Mouse (Mus musculus) CD4-positive, CD25-positive, alpha-beta regulatory T cell, adult 4 months (primary cell): Measurements from ENCODE around the gene Als2cr12. TPM values are rescaled to one million over a fixed set of nuclear protein-coding genes. Genes with fewer than 3 reads are reported as not detected.
"Not testable (repeated sequence)": the region's sequence is repeated elsewhere in the genome, so short reads cannot be mapped to it uniquely, and the experiment has no call there.

Source experiments
- ATAC-seq: one replicate; pipeline ENCODE4 v1.8.0; 2017
- polyA plus RNA-seq, 2 experiments: library from polyadenylated mRNA; unstranded; fragments of 100-300 nt; shearing (Covaris generic); gene quantifications; one replicate each; pipeline ENCODE4 v1.2.1; 2017

Gene Als2cr12
- under 1 TPM in 1 of 2 experiments, not detected in 1; 0.16 TPM for polyA plus RNA-seq

DNA sequence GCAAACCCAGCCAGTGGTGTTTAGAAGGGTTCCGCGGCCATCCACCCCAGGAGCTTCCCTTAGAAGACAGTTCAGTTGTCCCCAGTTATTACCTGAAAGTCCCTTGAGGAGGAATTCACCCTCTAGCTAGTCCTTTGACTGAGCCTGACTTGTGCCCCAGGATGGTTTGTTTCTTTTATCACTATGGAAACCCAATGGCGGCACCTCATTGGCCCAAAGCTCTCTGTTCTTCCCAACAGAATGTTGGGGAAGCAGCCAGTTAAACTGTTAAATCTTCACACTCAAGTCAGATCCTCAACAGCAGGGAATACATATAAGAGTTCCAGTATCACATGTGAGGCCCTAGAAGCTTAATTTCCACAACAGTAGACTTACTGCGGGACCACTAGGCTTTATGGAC lies at the start of gene Als2cr12:
TSS of gene Als2cr12 (minus strand) at position 180 of the 400 bp plus-strand sequence.
- ATAC-seq = not testable (repeated sequence)

DNA sequence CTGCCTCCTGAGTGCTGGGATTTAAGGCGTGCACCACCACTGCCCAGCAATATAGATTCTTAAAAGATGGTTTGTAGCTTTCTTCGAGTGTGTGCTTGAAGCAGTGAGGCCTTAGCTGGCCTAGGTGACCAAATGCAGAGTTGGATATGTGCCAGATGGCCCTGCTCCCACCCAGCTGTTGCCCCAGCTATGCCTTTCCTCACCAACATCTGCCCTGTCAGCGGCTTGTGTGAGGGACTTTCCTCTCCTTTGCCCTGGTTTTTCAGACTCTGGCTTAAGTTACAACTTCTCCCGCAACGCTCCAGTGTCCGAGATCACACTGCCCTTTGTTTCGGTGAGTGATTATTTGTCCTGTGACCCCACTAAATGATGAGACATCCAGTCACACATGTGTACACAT lies 48.9 kb upstream of the Als2cr12 start:
- no peak for ATAC-seq

DNA sequence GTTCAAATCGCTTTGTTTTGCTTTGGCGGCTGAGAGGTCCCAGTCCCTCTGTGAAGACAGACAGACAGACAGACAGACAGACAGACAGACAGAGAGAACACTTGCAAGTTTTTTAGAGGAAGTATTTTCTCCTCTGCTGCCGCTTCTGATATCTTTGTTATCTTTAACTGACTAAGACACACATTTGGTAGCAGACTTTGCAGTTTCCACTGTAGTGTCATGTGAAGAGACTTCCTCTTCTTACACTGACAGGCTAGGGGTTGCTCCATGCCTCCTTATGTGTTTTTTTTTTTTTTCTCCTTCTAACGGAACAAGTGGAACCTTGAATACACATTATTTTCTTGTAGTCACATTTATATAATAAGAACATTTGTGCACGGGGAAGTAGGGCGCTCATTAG lies 47.5 kb upstream of the Als2cr12 start:
- ATAC-seq = peak; percentile 56

DNA sequence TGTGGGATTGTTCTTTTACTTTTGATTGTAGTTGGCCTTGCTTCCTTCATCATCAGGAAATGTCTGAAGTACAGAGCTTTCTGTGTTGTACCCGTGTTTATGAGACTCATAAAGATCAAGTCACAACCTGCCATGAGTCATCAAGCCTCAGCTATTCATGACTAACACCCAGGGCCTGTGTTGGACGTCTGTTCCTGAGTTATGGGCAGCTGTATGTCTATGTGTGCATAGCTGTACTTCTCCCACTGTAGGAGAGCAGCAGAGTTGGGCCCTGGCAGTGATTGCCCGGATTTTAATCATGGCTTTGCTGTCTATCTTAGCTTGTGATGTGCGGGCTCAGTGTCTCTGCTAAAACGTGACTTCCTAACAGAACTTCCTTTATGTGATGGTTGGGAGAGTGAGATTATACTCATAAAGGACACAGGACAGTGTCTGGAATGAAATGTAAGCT lies 46.8 kb upstream of the Als2cr12 start:
- ATAC-seq = peak; percentile 65

DNA sequence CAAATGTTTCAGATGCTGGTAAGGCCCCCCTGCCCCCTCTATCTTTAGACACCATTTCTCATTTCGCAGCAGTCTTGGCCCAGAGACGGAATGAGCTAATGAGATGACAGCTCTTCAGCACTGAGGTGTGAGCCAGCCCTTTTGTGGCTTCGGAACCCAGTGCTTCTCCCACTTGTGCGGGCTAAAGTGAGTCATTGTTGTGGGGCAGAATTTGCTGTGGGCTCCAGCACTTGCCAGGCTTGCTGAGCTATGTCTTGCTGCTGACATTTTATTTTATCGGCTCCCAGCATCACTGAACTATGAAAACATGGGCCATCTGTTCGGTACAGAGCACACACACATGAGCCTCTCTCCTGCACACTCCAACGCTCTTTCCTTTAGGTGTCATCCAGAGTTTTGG lies 43.7 kb upstream of the Als2cr12 start:
- no peak for ATAC-seq

DNA sequence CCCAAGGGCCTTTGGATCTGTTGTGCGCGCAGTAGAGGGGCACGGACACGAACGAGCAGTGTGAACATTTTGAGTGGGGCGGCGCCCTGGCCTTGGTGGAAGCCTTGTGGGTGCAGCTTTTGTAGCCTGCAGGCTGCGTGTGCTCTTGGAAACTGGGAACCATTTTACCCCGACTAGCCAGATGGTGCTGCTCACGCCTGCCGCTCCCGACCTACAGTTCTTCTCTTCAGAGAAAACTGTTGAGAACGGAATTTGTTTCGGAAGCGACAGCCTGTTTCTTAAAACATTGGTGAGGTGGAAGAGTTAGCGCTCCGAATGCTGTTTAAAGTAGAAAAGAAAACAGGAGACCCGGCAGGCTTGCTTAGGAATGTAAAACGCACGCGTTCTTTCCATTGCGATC lies 41.2 kb upstream of the Als2cr12 start:
- no peak for ATAC-seq

DNA sequence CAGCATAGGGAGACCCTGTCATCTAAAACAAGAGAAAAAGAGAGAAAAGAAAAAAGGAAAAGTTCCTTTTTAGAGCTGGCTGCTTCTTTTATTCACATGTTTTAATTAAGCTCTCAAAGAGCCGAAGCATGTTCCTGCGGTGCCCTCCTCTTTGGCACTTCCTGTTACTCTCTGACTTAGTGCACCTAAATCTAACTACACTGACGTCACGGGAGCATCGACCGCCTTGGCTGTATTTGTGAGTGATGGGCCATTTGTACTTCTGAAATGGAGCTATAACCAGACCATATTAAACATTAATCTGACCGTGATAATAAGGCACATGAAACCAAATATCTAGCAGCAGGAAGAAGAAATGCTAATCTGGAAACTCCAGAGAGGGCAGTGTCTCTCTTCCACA lies 40.2 kb upstream of the Als2cr12 start:
- peak; percentile 46 for ATAC-seq

DNA sequence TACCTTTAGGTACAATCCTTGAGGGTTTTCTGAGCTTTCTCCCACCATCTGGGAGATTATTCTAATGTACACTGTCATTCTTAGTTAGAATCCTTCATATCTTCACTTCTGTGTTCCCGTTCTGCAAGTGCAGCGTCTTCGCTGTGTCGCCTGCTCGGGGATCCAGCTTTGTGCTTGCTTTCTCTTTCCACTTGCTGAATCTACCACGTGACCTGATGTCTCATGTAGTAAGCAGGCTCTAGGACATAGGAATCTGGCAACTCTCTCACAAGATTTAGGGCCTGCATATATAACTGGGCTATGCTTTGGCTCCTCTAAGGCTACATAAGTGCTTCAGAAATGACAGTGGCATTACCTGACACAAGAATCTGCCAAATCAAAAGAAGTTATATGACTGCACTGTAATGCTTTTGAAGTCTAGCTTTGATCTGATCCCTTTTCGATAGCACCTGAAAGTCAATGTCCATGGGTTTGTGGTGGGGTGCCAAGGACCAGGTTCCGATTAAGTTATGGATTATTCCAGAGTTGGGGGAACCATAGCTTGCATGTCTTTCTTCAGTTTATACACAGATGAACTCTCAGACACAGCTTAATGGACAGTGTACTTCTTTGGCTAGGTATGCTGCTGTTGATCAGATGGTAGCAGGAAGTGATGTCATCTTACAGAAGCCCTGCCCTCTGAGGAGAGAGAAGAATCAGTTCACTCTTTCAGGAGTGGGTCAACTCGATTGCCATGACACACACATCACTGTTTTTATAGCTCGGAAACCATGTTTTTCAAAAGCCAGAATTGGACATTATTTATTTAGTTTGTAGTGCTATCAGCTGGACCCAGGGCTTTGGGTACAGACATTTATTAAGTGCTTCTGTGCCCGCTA lies 38.5 kb upstream of the Als2cr12 start:
- peak; percentile 76 for ATAC-seq

DNA sequence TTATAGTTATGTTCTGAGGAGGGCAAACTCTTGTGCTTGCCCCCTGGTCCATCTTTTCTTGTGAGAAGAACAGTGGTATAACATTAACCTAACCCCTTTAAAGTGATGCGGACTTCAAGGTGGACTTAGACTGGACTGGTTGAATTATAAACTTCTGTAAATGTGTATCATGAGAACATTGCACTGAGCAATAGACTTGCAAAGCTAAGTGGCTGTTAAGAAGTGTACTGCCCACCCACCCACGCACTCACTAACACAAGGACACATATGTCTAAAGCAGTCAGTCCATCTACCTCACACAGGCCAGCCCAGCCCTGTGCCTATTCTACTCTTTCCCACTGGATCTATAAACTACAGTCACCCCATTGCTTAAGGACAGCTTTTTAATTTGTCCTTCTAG lies 37.8 kb upstream of the Als2cr12 start:
- no peak for ATAC-seq

DNA sequence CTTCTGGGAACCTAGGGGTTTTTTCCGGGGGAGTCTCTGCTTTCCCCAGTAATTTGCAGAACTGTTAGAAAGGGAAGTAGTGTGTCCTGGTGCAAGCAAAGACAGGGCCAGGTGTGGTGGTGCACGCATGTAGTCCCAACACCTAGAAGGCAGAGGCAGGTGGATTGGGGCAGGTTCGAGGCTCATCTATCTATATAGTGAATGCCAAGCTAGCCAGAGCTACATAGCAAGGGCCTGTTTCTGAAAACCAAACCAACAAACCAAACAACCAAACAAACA lies 32.7 kb upstream of the Als2cr12 start:
- ATAC-seq = no peak

DNA sequence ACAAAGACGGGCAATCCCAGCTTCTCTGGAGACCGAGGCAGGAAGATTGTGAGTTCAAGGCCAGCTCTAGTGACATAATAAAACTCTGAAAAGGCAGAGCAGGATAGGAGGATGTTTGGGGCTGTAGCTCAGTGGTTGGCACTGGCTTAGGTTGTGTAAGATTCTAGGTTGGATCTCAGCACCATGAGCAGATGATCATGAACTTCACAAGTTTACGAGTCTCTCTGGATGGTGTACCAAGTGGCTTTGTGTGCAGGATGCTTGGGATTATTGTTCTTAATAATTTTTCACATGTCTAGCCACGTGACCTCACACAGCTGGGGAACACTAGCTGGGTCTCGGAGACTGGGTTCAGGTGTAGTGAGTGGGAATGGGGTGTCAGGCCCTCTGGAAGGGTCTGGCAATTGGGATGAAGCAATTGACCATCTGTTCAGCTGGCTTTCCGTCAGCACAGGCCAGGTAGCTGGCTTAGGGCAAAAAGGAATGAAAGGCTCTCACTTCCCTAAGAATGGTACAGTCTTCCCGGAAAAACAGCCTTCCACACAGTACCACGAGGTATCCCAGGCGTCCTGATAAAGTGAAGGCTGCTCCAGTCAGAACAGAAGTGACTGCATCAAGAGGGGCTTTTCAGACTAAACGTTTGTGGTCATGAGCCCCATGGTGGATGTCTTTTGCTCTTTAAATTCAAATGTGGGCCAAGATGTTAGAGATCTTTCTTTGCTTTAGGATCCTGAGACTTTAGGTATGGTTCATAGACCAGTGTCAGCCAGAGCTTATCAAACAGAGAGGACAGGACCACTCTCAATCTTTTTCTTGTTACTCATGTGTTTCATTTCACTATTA lies 32.2 kb upstream of the Als2cr12 start:
- peak; percentile 5 for ATAC-seq

DNA sequence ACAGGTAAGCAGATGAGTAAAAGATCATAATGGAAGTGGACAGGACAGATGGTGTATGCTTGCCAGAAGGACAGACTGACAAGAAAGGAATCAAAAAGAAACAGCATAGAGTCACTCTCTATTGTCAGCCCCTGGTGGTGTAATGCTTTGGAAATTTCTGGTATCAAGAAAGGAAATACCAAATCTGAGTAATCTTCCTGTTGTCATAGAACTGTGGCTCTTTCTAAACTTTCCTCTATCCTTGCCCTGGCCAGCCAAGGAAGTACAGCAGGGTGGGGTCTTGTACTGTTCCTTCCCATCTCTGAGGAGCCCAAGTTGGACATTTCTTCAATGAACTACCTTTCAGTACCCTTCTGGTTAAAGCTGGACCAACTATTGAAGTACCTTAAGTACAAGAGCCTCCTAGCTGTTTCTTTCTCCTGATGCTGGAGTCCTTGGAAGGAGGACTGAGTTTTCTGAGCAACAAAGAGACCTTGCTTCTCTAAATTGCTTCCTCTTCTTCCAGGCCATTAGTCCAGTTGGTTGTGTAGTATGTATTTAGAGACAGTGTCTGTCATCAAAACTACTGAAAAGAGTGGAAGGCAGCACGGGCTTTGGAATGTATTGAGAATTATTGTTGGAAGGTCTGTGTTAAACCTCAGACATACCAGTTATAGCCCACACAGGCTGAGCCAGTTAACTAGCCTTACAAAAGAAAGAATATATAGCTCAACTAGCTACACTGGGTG lies 31.4 kb upstream of the Als2cr12 start:
- peak; percentile 38 for ATAC-seq

DNA sequence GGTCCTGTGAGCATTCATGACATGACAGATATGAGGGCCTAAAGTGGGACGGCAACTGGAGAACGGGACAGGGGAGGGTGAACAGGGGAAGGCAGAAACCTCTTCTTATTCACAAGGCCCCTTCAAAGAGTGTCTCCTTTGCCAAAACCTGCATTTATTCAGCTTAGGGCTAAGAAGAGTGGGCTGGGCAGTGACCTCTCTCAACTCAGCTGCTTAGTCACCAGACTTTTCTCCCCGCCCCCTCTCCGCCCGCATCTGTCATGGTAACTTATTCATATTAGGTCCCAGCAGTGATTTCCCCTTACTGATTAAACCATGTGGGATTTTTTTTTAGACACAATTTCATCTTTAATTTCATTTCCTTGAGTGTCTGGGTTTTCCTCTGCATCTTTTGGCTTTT lies 30.0 kb upstream of the Als2cr12 start:
- peak; percentile 35 for ATAC-seq

DNA sequence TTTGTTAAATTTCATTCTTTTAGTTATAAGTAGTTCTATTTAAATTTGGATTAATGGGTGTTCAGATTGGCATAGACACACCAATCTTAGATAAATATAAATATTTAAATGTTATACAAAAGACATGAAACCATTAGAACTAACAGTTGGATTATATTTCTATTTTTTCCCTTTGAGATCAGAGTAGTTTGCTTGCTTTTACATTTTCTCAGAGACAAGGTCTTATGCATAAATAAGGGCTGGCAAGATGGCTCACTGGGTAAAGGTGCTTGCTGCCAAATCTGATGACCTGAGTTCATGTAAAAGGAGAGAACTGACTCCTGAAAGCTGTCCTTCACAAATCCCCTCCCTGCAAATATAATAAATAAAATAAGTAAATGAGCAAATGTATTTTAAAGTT lies 29.3 kb upstream of the Als2cr12 start:
- no peak for ATAC-seq

DNA sequence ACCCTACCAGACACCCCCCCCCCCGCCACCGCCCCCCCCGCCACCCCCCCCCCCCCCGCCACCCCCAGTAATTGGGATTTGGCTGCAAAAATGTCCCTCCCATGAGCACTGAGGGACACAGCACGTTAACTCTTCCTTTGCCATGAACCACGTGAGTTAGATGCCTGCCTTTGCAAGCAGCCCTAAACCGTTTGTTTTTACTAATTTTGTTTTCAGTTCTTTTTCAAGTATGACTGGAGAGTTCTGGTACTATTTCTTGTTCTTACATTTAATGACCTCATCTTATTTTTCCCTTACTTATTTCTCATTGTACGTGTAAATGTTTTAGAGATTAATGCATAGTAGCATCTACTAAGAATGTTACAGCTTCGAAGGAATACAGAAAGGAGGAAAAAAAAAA lies 28.7 kb upstream of the Als2cr12 start:
- ATAC-seq = no peak

DNA sequence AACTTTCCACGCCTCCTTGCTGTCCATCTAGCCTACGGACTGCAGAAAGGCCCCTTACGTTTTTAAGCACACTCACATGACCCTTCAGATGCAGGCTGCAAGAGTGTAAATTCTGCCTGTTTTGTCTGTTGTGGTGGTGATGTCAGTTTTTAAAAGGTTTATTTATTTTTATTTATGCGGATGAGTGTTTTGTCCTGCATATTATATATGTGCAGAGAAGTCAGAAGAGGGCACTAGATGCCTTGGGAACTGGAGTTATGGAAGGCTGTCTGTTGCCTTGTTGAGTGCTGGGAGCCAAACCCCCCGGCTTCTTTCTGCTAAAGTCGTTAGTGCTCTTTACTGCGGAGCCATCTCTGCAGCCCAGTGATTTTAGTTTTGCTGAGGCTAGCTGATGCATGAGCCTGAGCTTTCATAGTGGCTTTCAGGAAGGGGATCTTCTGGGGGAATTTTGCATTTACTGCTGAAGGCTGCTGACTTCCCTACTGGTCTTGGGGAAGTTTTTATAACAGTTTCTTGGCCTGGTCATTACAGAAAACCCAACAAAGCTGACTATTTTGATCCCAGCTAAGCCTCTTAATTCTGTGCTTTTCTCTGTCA lies 28.1 kb upstream of the Als2cr12 start:
- ATAC-seq = no peak

DNA sequence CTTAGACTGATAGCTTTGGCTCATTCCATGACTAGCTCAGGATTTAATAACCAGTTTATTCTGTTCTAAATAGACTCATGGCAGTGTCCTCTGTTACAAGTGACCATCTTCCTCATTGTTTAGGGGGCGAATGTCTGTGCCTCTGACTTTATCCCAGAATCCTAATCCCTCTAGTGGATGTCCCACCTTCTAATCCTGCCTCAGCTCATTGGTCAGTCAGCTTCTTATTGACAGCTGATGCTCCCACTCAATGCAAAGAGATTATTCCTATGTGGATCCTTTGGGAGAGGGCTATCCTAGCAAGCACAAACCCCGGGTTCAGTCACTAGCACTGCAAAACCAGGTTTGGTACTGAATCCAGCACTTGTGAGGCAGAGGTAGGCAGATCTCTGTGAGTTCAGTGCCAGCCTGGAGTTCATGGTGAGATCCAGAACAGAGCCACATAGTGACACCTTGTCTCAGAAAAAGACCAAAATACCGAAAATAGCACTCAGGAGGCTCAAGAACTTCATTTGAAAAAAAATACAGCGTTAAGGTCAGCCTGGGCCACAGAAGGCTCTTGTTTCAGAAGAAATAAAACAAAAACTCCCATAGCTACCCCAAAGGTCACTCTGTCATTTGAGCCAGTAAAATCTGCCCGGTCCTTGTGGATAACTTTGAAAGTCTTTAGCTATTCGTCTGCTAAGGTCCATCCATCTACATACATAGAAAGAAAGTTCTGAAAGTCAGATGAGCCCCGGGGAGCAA lies 27.4 kb upstream of the Als2cr12 start:
- ATAC-seq = no peak

DNA sequence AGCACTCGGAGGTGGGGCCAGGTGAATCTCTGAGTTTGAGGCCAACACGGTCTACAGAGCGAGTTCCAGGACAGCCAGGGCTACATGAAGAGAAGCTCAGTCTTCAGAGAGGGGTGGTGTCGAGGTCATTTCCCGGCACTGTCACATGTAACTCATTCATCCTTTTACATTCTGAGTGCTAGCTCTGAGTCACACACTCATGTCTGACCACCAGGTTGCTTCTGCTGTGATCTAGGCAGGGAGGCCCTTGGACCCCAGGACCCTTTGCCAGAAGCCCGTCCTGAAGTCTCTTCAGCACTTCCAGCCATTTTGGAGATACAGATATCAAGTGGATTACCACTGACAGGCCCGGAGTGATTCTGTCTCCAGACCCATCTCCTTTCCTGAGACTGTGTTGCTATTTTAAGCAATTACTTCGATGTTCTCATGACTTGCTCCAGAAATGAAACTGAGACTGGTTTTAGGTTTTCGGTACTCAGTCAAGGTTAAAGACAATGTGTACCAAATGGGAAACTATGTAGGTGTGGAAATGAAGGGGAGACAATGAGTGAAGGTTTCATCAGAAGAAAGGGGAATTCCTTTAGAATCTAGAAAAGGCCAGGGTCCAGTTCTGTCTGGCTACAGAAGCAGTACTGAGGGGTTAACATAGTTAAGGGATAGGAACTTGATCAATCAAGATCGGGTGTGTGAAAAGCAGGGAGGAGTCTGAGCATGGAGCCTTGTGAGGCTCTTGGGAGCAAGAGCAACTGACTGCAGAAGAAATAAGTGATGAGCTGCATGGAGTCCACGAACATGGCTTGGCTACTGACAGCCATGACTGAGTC lies 26.5 kb upstream of the Als2cr12 start:
- peak; percentile 25 for ATAC-seq

DNA sequence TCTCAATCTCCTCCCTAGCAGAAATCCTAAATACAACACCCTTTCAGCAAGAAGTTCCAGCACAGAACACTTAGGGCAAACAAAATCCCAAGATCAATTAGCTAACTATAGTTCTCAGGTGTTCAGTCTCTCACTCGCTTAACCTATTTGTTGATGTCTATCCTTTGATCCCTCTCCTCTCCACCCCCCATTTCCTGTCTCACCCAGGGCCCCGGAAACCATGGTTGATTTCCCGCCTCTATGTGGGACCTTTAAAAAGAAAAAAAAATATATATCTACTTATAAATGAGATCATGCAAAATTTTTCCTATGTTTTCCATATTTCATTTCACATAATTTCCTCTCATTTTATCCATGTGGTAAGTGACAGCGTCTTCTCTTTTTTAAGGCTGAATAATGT lies 25.2 kb upstream of the Als2cr12 start:
- peak; percentile 78 for ATAC-seq

DNA sequence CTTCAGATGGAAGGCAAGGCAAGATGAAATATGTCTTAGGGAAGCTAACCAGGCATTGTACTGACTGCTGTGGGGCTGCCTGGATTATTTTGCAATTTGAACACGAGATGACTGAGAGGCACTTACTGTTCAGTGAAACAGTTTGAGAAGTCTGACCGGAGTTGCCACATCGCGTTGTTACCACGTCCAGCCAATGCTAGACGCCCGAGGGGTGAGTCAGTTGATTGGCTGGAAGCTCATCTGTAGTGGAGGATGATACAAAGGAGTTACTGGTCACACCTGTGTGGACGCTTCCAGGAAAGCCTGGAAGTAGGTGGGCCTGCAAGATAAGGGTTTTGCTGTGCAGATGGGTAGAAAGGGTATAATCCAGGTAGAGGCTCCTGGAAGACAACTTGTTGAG lies 24.3 kb upstream of the Als2cr12 start:
- no peak for ATAC-seq

DNA sequence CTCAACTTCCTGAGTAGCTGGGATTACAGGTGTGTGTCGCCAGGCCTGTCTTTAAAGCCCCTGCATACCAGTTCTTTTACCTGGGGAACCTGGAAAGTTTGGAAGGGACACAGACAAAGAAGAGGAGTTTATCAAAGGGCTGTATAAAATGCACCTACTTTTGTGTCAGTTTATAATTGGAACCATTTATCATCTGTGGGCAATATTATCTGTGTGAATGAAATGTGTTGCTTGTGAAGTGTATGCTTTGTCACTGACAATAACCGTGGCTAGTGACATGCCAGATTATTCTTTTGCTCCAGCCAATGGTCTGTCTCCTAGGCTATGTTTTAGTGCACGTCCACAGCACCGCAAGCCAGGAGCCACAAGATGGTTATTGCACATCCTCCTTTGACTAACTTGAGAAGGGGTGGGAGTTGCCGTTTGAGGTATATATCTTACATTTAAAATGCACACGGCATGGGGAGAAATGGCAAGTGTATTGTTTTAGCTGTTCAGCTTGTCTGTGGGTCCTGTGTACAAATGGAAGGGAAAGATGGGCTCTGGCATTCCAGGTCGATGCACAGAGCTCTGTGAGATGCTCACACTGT lies 23.7 kb upstream of the Als2cr12 start:
- ATAC-seq = peak; percentile 2
